Mouse (Mus musculus) erythroblast, embryonic 14.5 days (primary cell): ENCODE results near the gene Parp12.

Source experiments
- GATA1 ChIP-seq: IDR thresholded peaks from 2 replicates; pipeline ENCODE4 v1.6.1; 2012; ENCODE audit warnings: low read length, inconsistent platforms, mixed read lengths
- TAL1 ChIP-seq: IDR thresholded peaks from 3 replicates; pipeline ENCODE4 v1.6.1; 2012; ENCODE audit warnings: low read length, inconsistent platforms, mixed read lengths

GRCm38 (mm10) chr6:39049141-39049540 lies 69.0 kb downstream of the Parp12 start:
- TF ChIP-seq GATA1 = no peak
- TF ChIP-seq TAL1 = no peak
